Mouse (Mus musculus): ENCODE results near the gene Nobox.

Gene Nobox

GRCm38 (mm10) chr6:43292041-43292440, 17.3 kb downstream of the Nobox start:
- in situ Hi-C loops (cut with MboI; ENCODE audit: low pct_unique_long_range_greater_than_20kb in 1 of 2, low sequenced_read_pairs in 2 of 2, unreplicated experiment in 1 of 2): no loop called here

DNA sequence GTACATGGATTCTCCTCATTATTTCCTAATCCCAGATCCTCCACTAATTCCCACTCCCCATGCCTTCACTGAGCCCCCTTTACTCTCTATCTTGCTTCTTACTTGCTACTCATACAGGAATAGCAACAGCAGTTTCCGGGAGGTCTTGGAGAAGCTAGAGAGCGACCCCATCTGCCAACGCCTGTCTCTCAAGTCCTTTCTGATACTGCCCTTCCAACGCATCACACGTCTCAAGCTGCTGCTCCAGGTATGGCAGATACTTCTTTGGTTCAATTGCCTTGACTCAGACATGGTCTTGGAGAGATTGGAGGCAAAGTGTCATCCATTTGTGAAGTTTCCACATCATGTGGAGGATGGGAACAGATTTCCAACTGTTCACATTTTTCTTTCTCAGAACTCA, 28.9 kb downstream of the Nobox start:
- in situ Hi-C loops (cut with MboI; ENCODE audit: low pct_unique_long_range_greater_than_20kb in 1 of 2, low sequenced_read_pairs in 2 of 2, unreplicated experiment in 1 of 2): no loop called here

- in situ Hi-C loops (cut with MboI; ENCODE audit: low pct_unique_long_range_greater_than_20kb in 1 of 2, low sequenced_read_pairs in 2 of 2, unreplicated experiment in 1 of 2): no loop called here
Observed at GRCm38 (mm10) chr6:43278247-43278646, 31.1 kb downstream of the Nobox start.

GRCm38 (mm10) chr6:43274123-43274522, 35.2 kb downstream of the Nobox start:
- in situ Hi-C loops (cut with MboI; ENCODE audit: low pct_unique_long_range_greater_than_20kb in 1 of 2, low sequenced_read_pairs in 2 of 2, unreplicated experiment in 1 of 2): no loop called here

- in situ Hi-C loops (cut with MboI; ENCODE audit: low pct_unique_long_range_greater_than_20kb in 1 of 2, low sequenced_read_pairs in 2 of 2, unreplicated experiment in 1 of 2): no loop called here
Observed at GRCm38 (mm10) chr6:43272597-43272996, 36.8 kb downstream of the Nobox start.

- in situ Hi-C loops (cut with MboI; ENCODE audit: low pct_unique_long_range_greater_than_20kb in 1 of 2, low sequenced_read_pairs in 2 of 2, unreplicated experiment in 1 of 2): no loop called here
Observed at GRCm38 (mm10) chr6:43266356-43266755, 43.0 kb downstream of the Nobox start.

DNA sequence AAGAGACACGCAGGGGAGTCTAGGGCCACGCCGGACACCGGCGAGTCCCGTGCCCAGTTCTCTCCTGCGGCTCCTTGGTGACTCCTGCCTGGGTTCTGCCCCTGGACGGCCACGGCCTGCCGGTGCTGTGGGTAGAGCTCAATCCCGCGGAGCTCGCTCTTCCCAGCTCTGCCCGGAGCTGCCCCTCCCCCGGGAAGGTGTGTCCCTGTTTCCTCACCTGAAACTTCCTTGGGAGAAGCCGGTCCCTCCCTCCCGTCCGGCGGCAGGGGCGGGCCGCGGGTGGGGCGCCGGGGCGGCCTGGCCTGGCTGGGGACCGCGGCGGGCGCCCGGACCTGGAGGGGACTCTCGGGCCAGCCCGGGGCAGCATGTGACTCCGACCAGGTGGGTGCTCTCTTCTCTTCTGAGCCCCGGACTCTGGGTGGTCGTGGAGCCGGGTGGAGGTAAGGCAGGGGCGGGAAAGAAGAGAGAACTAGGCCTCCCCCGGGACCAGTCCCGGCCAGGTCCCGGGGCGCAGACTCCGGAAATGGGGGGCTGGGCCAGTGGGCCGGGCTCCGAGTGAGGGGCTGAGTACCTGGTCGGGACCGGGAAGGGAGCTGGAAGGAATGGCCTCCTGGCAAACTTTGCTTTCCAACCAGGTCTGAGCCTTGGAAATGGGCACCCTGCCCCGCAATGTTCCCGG, 43.9 kb downstream of the Nobox start, which contains the start of gene Arhgef5:
Gene Arhgef5, plus strand, starts transcription at position 220 of the 679 bp plus-strand sequence.
- in situ Hi-C loops (cut with MboI; ENCODE audit: low pct_unique_long_range_greater_than_20kb in 1 of 2, low sequenced_read_pairs in 2 of 2, unreplicated experiment in 1 of 2): no loop called here

DNA sequence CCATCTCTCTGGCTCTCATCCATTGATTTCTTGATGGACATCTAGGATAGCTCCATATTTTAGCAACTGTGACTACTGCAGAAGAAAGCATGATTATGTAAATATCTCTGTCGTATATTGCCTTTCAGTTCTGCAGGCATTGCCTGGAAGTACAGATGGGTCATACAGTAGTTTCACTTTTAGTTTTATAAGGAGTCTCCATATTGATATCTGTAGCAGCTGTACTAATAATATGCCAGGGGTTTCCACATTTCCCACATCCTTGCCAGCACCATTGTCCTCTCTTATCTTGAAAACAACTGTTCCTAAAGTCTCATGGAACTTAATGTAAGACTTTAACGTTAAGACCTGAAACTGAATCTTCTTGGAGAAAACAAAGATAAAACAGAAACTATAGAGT, 48.6 kb downstream of the Nobox start:
- in situ Hi-C loops (cut with MboI; ENCODE audit: low pct_unique_long_range_greater_than_20kb in 1 of 2, low sequenced_read_pairs in 2 of 2, unreplicated experiment in 1 of 2): no loop called here

DNA sequence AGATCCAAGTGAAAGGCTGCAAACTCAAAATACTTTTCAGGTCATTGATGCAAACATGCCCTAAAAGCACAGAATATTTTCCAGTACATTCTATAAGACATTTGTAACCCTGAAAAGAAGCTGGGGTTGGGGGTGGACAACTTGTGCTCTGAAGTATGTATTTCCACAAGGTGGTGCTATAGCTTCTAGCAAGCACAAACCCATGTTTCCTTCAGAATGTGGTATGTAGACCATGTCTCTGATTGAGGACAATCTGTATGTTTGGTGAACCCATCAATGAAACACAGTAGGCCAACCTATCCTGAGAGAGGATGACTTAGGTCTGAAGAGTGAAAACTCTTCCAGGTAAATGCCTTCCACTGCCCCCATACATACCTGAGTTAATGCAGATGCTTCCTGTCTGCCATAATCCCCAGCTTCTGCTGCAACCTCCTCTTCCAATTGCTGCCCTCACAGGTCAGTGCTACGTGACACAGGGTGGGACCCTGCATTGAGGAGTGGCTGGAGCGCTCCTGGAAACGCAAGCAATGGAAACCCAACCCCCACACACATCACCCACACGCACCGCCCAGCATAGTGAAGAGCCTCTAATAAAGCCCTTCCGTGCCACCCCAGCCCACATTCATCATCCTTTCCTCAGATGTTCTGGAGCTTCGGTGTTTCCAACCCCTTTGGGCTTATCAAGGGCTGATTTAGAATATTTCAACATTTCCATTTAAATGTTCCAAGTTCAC, 55.0 kb downstream of the Nobox start:
- in situ Hi-C loops (cut with MboI; ENCODE audit: low pct_unique_long_range_greater_than_20kb in 1 of 2, low sequenced_read_pairs in 2 of 2, unreplicated experiment in 1 of 2): no loop called here
